Mouse (Mus musculus) liver, adult 2 months (tissue): Measurements from ENCODE around the gene Carmil2. TPM values are rescaled to one million over a fixed set of nuclear protein-coding genes. Genes with fewer than 3 reads are reported as not detected.

Source experiments
- DNase-seq: peaks from one replicate; pipeline ENCODE4 v3.0.0-alpha.2; 2011; ENCODE audit warnings: low read depth, low spot score; ENCODE audit errors: extremely low read depth
- H3K27ac ChIP-seq: fragments of 200-500 bp; replicated peaks from 2 replicates; pipeline ENCODE4 v1.5.1; 2012; ENCODE audit warnings: low read depth, mild to moderate bottlenecking, control low read depth, inconsistent platforms, low read length; ENCODE audit not compliant: insufficient read depth
- H3K27me3 ChIP-seq: fragments of 200-500 bp; 2 replicates; pipeline ENCODE4 v1.6.1; 2012; ENCODE audit warnings: mild to moderate bottlenecking, moderate library complexity, low read length, inconsistent platforms; ENCODE audit not compliant: control insufficient read depth, insufficient read depth
- H3K36me3 ChIP-seq: fragments of 200-500 bp; 2 replicates; pipeline ENCODE4 v1.6.1; 2012; ENCODE audit warnings: low read length, inconsistent platforms; ENCODE audit not compliant: control insufficient read depth, insufficient read depth
- H3K4me1 ChIP-seq: fragments of 200-500 bp; 2 replicates; pipeline ENCODE4 v1.6.1; 2011; ENCODE audit warnings: low read length; ENCODE audit not compliant: control insufficient read depth, insufficient read depth
- H3K4me3 ChIP-seq: fragments of 200-500 bp; 2 replicates; pipeline ENCODE4 v1.5.1; 2011; ENCODE audit warnings: low read depth, mild to moderate bottlenecking, control low read depth, low read length, moderate library complexity; ENCODE audit not compliant: insufficient read depth
- H3K79me2 ChIP-seq: fragments of 200-500 bp; 2 replicates; pipeline ENCODE4 v1.6.1; 2012; ENCODE audit warnings: inconsistent platforms, mild to moderate bottlenecking, low read length, moderate library complexity; ENCODE audit not compliant: control insufficient read depth, insufficient read depth
- H3K9ac ChIP-seq: fragments of 200-500 bp; 2 replicates; pipeline ENCODE4 v1.6.1; 2012; ENCODE audit warnings: low read depth, mild to moderate bottlenecking, control low read depth, inconsistent platforms, low read length
- CTCF ChIP-seq: fragments of 200-500 bp; IDR thresholded peaks from 2 replicates; pipeline ENCODE4 v1.5.1; 2011; ENCODE audit warnings: low read depth, low read length, control low read depth
- POLR2A ChIP-seq: fragments of 200-500 bp; IDR thresholded peaks from 2 replicates; pipeline ENCODE4 v1.6.1; 2011; ENCODE audit warnings: low read length, control low read depth; ENCODE audit not compliant: insufficient read depth; ENCODE audit errors: extremely low read depth
- WGBS: fragments of 180-500 bp; shearing (Covaris S2); methylation state at CpG from one replicate; pipeline ENCODE4 v1.1.7; 2018; 5-methylcytosine and 5-hydroxymethylcytosine counted together
- polyA plus RNA-seq: library from polyadenylated mRNA; depleted of rRNA; stranded (reverse); fragments of >200 nt; gene quantifications from 2 replicates; pipeline ENCODE4 v1.2.3, GENCODE M21; 2012
- total RNA-seq: library from RNA; depleted of rRNA; stranded (reverse); fragments of >200 nt; gene quantifications from 2 replicates; pipeline ENCODE4 v1.2.3, GENCODE M21; 2014

Carmil2 gene
- total and polyA plus RNA-seq, 2 experiments, result under 0.01 to 0.64 TPM

DNA sequence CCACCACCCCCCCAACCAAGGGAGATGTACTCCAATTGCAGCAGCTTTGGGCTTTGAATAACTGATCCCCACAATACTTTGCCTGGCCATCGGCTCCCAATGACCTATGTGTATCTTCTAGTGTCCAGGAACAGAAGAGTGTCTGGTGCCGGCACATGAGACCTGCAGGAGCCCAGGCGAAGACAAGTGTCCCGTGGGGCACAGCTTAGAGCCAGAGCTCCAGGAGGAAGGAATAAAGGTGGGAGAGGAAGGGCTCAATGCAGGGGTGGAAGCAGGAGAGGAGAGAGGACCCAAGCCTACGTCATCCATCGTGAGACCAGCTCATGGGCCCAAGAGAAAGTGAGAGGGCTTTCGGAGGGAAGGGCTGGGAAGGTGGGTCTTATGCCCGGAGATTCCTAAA, 22.6 kb downstream of the Carmil2 start:
- H3K27me3 ChIP-seq, result no peaks in the 10 kb centered on the region
- H3K36me3 ChIP-seq, result no peaks in the 10 kb centered on the region
- WGBS, result 93% methylated on average over 8 of the region's 8 CpGs
- no peak overlapping the region for H3K27ac ChIP-seq
- DNase-seq, result no peak
- TF ChIP-seq CTCF (no peak), POLR2A (no peak)
- no peaks in the 10 kb centered on the region for H3K79me2 ChIP-seq
- H3K4me1 ChIP-seq, result peaks cover 3% of the 10 kb centered on the region
- no peak overlapping the region for H3K4me3 ChIP-seq
- no peak overlapping the region for H3K9ac ChIP-seq

DNA sequence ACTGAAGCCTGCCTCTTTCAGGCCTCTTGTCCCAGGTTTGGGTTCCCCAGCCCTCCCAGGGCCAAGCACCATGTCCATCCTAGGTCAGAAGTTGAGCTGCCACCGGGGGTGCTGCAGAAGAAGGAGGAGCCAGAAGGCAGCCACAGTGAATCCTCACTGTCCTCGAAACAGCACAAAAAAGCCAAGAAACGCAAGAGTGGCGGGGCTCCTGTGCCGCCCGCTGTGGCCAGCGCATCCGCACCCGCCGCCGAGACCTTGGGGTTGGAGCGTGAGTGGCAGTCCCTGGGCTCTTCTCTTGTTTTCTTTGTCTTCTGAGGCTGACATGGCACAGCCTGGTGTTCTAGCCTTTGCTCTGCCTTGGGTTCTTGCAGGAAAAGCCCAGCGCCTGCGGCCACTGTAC, 23.2 kb downstream of the Carmil2 start:
- Histone ChIP-seq H3K9ac (no peak overlapping the region), H3K4me1 (peaks cover 3% of the 10 kb centered on the region), H3K4me3 (no peak overlapping the region), H3K79me2 (no peaks in the 10 kb centered on the region), H3K36me3 (no peaks in the 10 kb centered on the region), H3K27ac (no peak overlapping the region), H3K27me3 (no peaks in the 10 kb centered on the region)
- no peak for DNase-seq
- TF ChIP-seq POLR2A, result no peak
- TF ChIP-seq CTCF, result no peak
- WGBS, result 86% methylated on average over 14 of the region's 14 CpGs

DNA sequence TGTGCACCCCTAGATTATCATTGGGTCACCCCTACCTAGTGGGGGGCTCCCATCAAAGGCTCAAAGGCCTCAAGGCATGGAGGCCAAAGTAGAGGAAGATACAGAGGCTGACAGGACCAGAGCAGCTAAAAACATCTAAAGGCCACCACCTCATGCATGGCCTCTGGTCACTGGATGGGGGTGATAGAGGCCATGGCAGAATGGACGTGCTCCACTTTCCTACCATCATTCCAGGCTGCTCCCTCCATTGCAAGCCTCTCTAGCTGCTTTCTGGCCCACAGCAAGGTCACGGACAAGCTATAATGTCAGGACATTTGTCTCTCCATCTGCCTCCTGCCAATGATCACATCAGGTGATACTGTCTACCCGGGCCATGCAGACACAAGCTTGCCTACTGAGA, 26.2 kb downstream of the Carmil2 start:
- no peaks in the 10 kb centered on the region for H3K79me2 ChIP-seq
- H3K27me3 ChIP-seq, result no peaks in the 10 kb centered on the region
- TF ChIP-seq POLR2A, result no peak
- no peak for TF ChIP-seq CTCF
- H3K4me3 ChIP-seq, result no peak overlapping the region
- H3K36me3 ChIP-seq, result no peaks in the 10 kb centered on the region
- H3K4me1 ChIP-seq, result peaks cover 3% of the 10 kb centered on the region
- no peak for DNase-seq
- no peak overlapping the region for H3K9ac ChIP-seq
- WGBS, result 89% methylated on average over 3 of the region's 3 CpGs
- H3K27ac ChIP-seq, result no peak overlapping the region

DNA sequence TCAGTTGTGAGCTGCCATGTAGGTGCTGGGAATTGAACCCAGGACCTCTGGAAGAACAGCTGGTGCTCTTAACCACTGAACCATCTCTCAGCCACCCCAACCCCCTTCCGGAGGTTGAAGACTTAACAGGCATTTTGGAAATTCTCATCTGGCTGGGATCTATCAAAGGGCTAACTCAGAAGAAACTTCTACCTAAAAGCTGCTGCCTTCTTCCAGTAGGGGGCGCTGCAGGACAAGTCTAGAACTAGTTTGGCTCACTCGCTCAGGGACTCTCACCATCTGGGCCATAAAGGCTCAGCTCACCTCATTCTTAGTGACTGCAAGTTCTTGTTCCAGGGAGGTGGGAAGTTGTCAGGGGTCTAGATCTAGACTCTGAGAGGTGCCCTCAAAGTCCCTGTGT, 28.1 kb downstream of the Carmil2 start:
- 6% methylated on average over 3 of the region's 3 CpGs for WGBS
- Histone ChIP-seq H3K27me3 (no peaks in the 10 kb centered on the region), H3K27ac (no peak overlapping the region), H3K9ac (no peak overlapping the region), H3K4me3 (no peak overlapping the region), H3K36me3 (no peaks in the 10 kb centered on the region), H3K79me2 (no peaks in the 10 kb centered on the region), H3K4me1 (no peaks in the 10 kb centered on the region)
- no peak for TF ChIP-seq POLR2A
- peak; percentile 78 for TF ChIP-seq CTCF
- peak; percentile 64 for DNase-seq

DNA sequence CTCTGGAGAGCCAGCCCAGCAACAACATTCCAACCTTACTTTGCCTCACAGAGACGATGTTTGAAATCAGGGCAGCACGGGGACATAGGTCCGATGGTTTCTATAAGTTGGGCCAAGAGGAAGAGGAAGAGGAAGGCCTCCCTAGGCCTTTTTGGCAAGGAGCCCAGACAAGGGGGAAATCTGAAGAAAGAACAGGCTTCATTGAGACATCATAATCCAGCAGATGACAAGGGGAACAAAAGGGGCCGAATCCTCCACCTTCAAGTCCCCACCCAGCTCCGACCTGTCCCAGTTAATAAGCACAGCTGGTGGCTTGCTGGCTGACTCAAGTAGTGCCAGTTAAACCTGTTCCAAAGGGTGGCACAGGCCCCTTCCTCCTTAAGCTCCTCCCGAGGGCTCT, 29.0 kb downstream of the Carmil2 start:
- Histone ChIP-seq H3K27ac (0 out of 2 replicates have a peak overlapping the region, but pooled peaks have one; percentile 7), H3K9ac (no peak overlapping the region), H3K27me3 (no peaks in the 10 kb centered on the region), H3K4me3 (no peak overlapping the region), H3K36me3 (no peaks in the 10 kb centered on the region), H3K79me2 (no peaks in the 10 kb centered on the region), H3K4me1 (peaks cover 8% of the 10 kb centered on the region)
- TF ChIP-seq CTCF (no peak), POLR2A (no peak)
- peak; percentile 6 for DNase-seq
- 68% methylated on average over 6 of the region's 6 CpGs for WGBS

DNA sequence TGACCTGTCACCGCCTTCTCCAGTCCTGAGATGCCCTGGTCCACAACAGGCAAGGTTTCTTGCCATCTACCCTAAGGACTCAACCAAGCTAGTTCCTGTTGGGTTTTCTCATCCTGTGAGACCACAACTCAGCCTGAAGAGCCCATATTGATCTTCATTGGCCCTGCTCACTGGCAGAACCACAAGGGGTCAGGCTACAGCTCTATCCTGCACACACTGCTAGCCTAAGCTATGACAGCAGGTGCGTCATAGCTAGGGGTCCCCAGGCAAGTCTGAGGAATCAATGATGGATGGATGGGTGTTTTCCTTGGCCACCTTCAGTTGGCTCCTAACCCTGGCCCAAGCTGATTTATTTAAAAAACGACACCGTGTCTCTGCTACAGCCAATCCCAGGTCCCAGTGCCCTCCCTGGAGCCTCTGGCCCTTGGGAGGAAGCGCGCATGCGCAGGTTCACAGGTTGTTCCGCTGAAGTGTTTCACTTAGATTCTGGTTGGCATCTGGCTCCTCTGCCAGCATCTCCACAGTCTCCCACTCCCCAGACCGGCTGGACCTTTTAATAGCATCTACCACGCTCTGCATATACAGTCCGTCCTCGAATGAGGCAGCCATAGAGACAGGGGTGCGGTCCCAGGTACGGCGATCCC, 30.4 kb downstream of the Carmil2 start:
- WGBS, result 95% methylated on average over 15 of the region's 15 CpGs
- no peaks in the 10 kb centered on the region for H3K27me3 ChIP-seq
- TF ChIP-seq CTCF, result 0 out of 2 replicates have a peak, but pooled peaks have one; percentile 10
- no peak for TF ChIP-seq POLR2A

More for the DNA sequence above, 30.4 kb downstream of the Carmil2 start:
- Histone ChIP-seq H3K36me3 (no peaks in the 10 kb centered on the region), H3K9ac (no peak overlapping the region), H3K79me2 (no peaks in the 10 kb centered on the region), H3K4me1 (peaks cover 10% of the 10 kb centered on the region), H3K27ac (no peak overlapping the region), H3K4me3 (no peak overlapping the region)
- DNase-seq, result no peak
